29 mouse cellular contexts compared by ENCODE assay signal in the genomic region with DNA sequence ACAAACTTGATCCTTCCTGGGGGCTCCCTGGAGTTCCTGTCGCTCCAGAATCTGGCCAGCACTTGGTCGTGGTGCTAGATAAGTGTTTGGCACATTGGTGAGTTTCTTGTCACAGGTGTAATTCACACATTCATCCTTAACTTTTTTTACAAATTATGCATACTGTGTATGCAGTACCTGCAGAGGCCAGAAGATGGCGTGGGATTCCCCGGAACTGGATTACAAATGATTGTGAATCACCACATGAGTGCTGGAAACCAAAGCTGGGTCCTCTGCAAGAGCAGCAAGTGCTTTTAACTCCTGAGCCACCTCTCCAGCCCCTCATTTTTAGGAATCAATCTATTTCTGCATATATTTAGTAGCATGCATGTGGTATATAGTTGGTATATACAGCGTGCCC. TPM values are rescaled to one million over a fixed set of nuclear protein-coding genes. Genes with fewer than 3 reads are reported as not detected.
DNase-seq lines count a peak whose midpoint lies in the region; ATAC-seq and TF ChIP-seq lines count a peak whose summit lies in the region.
"Had no signal": no experiment of that assay in that cellular context is flagged by ENCODE, and none has a peak within 500 bp of the region (broad histone marks: within the 10 kb centered on the region; RNA-seq: fewer than 3 reads in every experiment).

No protein-coding gene starts in this region.

- TF ChIP-seq POLR2A in kidney, adult 2 months (IDR thresholded peaks at IDR 0.05; ENCODE audit: low read depth, low read length): no peak

- H3K36me3 ChIP-seq in forebrain, postnatal 0 days (ENCODE audit: insufficient read depth): no peaks in the 10 kb centered on the region
- no peaks in the 10 kb centered on the region for H3K36me3 ChIP-seq in forebrain, embryonic 14.5 days (ENCODE audit: control insufficient read depth, insufficient read depth, low read length)
- no peaks in the 10 kb centered on the region; the same call in 1 of the 2 replicates for H3K36me3 ChIP-seq in kidney, adult 2 months (ENCODE audit: control insufficient read depth, insufficient read depth, low read length)
- no peaks in the 10 kb centered on the region for H3K36me3 ChIP-seq in lung, postnatal 0 days (ENCODE audit: insufficient read depth, low read length)
- H3K36me3 ChIP-seq: embryonic facial prominence, embryonic 13.5 days; forebrain, embryonic 15.5 days; limb, embryonic 13.5 days; midbrain, embryonic 10.5 days had no signal

- no peak for DNase-seq in forebrain, postnatal 0 days
- DNase-seq in forebrain, embryonic 14.5 days (ENCODE audit: low spot score): no peak
- no peak for DNase-seq in kidney, adult 2 months
- no peak for DNase-seq in kidney, adult 8-10 months
- DNase-seq in lung, postnatal 0 days (ENCODE audit: low spot score): no peak
- no peak for DNase-seq in lung, postnatal 10 days
- no peak for DNase-seq in spleen, postnatal 4 days (ENCODE audit: low spot score in 2 of 2)
- DNase-seq: adrenal gland, postnatal 10 days; cerebellum, adult 11 months; cerebellum, postnatal 10 days; heart, postnatal 4 days; kidney, adult 18-20 months; kidney, postnatal 36 days; layer of hippocampus, adult 9-11 months; lung, postnatal 4 days; retina, postnatal 1 day; thymus, postnatal 36 days had no signal

- no peak for ATAC-seq in forebrain, postnatal 0 days
- no peak for ATAC-seq in forebrain, embryonic 14.5 days
- ATAC-seq in lung, postnatal 0 days: no peak
- ATAC-seq in activated CD4-positive, CD25-positive, alpha-beta regulatory T cell, adult 4 months: no peak
- ATAC-seq: forebrain, embryonic 15.5 days; hindbrain, embryonic 16.5 days had no signal

- H3K4me3 ChIP-seq in forebrain, postnatal 0 days (ENCODE audit: low read depth, low read length): no peak overlapping the region
- no peak overlapping the region for H3K4me3 ChIP-seq in forebrain, embryonic 14.5 days (ENCODE audit: low read depth, low read length)
- H3K4me3 ChIP-seq in kidney, adult 2 months (ENCODE audit: insufficient read depth, low read depth, low read length): no peak overlapping the region
- no peak overlapping the region for H3K4me3 ChIP-seq in lung, postnatal 0 days (ENCODE audit: low read depth, low read length)
- H3K4me3 ChIP-seq: embryonic facial prominence, embryonic 13.5 days; forebrain, embryonic 15.5 days; heart, embryonic 12.5 days; limb, embryonic 13.5 days; midbrain, embryonic 10.5 days had no signal

- no peaks in the 10 kb centered on the region for H3K27me3 ChIP-seq in forebrain, postnatal 0 days (ENCODE audit: insufficient read depth, low read length)
- no peaks in the 10 kb centered on the region for H3K27me3 ChIP-seq in forebrain, embryonic 14.5 days (replicated peaks; ENCODE audit: control insufficient read depth, insufficient read depth, low read length)
- no peaks in the 10 kb centered on the region for H3K27me3 ChIP-seq in kidney, adult 2 months (replicated peaks; ENCODE audit: control insufficient read depth, insufficient read depth, low read length)
- H3K27me3 ChIP-seq in lung, postnatal 0 days (replicated peaks; ENCODE audit: insufficient read depth, low read length): no peaks in the 10 kb centered on the region
- H3K27me3 ChIP-seq: embryonic facial prominence, embryonic 13.5 days; forebrain, embryonic 15.5 days; heart, embryonic 12.5 days; limb, embryonic 13.5 days had no signal

- no peaks in the 10 kb centered on the region for H3K4me1 ChIP-seq in forebrain, postnatal 0 days (ENCODE audit: insufficient read depth)
- no peaks in the 10 kb centered on the region for H3K4me1 ChIP-seq in forebrain, embryonic 14.5 days (ENCODE audit: control insufficient read depth, insufficient read depth, low read length)
- peaks cover 9% of the 10 kb centered on the region; the same call in 1 of the 2 replicates for H3K4me1 ChIP-seq in kidney, adult 2 months (ENCODE audit: control insufficient read depth, insufficient read depth, low read length)
- 0 out of 2 replicates have a peak, but pooled peaks cover 7% of the 10 kb centered on the region for H3K4me1 ChIP-seq in lung, postnatal 0 days (ENCODE audit: insufficient read depth, low read depth, low read length)
- H3K4me1 ChIP-seq: forebrain, embryonic 15.5 days had no signal

- no peak for TF ChIP-seq EP300 in lung, postnatal 0 days (IDR thresholded peaks at IDR 0.05)

- H3K9me3 ChIP-seq in forebrain, postnatal 0 days (ENCODE audit: low read length): no peaks in the 10 kb centered on the region
- no peaks in the 10 kb centered on the region for H3K9me3 ChIP-seq in forebrain, embryonic 14.5 days (replicated peaks; ENCODE audit: control insufficient read depth, low read length)
- H3K9me3 ChIP-seq in lung, postnatal 0 days (ENCODE audit: low read length): no peaks in the 10 kb centered on the region
- H3K9me3 ChIP-seq: embryonic facial prominence, embryonic 13.5 days; forebrain, embryonic 15.5 days had no signal

- no peak overlapping the region for H3K27ac ChIP-seq in forebrain, postnatal 0 days (ENCODE audit: low read depth, low read length)
- no peak overlapping the region for H3K27ac ChIP-seq in forebrain, embryonic 14.5 days (ENCODE audit: low read depth, low read length)
- no peak overlapping the region for H3K27ac ChIP-seq in kidney, adult 2 months (ENCODE audit: insufficient read depth, low read depth, low read length)
- H3K27ac ChIP-seq in lung, postnatal 0 days (ENCODE audit: low read length): no peak overlapping the region
- H3K27ac ChIP-seq: embryonic facial prominence, embryonic 13.5 days; forebrain, embryonic 15.5 days; limb, embryonic 13.5 days; midbrain, embryonic 10.5 days had no signal

- no peak overlapping the region for H3K4me2 ChIP-seq in forebrain, postnatal 0 days (ENCODE audit: low read depth)
- no peak overlapping the region for H3K4me2 ChIP-seq in forebrain, embryonic 14.5 days (ENCODE audit: low read length)
- H3K4me2 ChIP-seq in lung, postnatal 0 days (replicated peaks; ENCODE audit: low read depth, low read length): no peak overlapping the region
- H3K4me2 ChIP-seq: embryonic facial prominence, embryonic 13.5 days; forebrain, embryonic 15.5 days; heart, embryonic 12.5 days; limb, embryonic 13.5 days had no signal

- no peak overlapping the region for H3K9ac ChIP-seq in forebrain, postnatal 0 days
- no peak overlapping the region for H3K9ac ChIP-seq in forebrain, embryonic 14.5 days (ENCODE audit: low read length)
- H3K9ac ChIP-seq in lung, postnatal 0 days (replicated peaks; ENCODE audit: low read depth): no peak overlapping the region
- H3K9ac ChIP-seq: embryonic facial prominence, embryonic 13.5 days; forebrain, embryonic 15.5 days; heart, embryonic 12.5 days; limb, embryonic 13.5 days had no signal

- 0 out of 2 replicates have a peak, but pooled peaks have one; percentile 5 for TF ChIP-seq CTCF in forebrain, postnatal 0 days (IDR thresholded peaks at IDR 0.05; ENCODE audit: low read depth)
- 0 out of 2 replicates have a peak, but pooled peaks have one; percentile 13 for TF ChIP-seq CTCF in kidney, adult 2 months (conservative IDR thresholded peaks at IDR 0.05; ENCODE audit: insufficient read depth, insufficient read length, low read depth, low read length)
- peak; percentile 32 for TF ChIP-seq CTCF in lung, postnatal 0 days (IDR thresholded peaks at IDR 0.05)

- WGBS in forebrain, postnatal 0 days: 75% methylated on average over 5 of the region's 5 CpGs
- 77% methylated on average over 5 of the region's 5 CpGs for WGBS in forebrain, embryonic 14.5 days
- WGBS in kidney, adult 2 months: 83% methylated on average over 5 of the region's 5 CpGs
- WGBS in lung, postnatal 0 days: 69% methylated on average over 5 of the region's 5 CpGs

RNA-seq across cellular contexts. Expression of a gene that starts 15.0 kb away (rescaled TPM):
- total RNA-seq in forebrain, postnatal 0 days (2014; rRNA removed): 4.1 and 5.5 TPM in 2 replicates
- 3.3 and 4.6 TPM in 2 replicates for polyA plus RNA-seq in forebrain, postnatal 0 days (2015; fragmentation: Nextera tagmentation; extraction: Ambion mirVana)
- 2.2 and 2.4 TPM in 2 replicates for polyA plus RNA-seq in forebrain, embryonic 14.5 days (2014; fragmentation: Nextera tagmentation; extraction: Ambion mirVana)
- polyA plus RNA-seq in kidney, adult 2 months (2012; rRNA removed): 35.0 and 36.4 TPM in 2 replicates
- 17.8 and 21.3 TPM in 2 replicates for polyA plus RNA-seq in lung, postnatal 0 days (2015; fragmentation: Nextera tagmentation; extraction: Ambion mirVana)
- polyA plus RNA-seq in activated CD4-positive, CD25-positive, alpha-beta regulatory T cell, adult 4 months (2017; shearing (Covaris generic)): 10 to 100 TPM in 1 of 2 experiments, 1 to 10 TPM in 1; 8.7 to 14.9 TPM

RNA-seq across cellular contexts. Expression of a gene that starts 25.2 kb away (rescaled TPM):
- not detected in 2 replicates for total RNA-seq in forebrain, postnatal 0 days (2014; rRNA removed)
- polyA plus RNA-seq in forebrain, postnatal 0 days (2015; fragmentation: Nextera tagmentation; extraction: Ambion mirVana): not detected in 2 replicates
- polyA plus RNA-seq in forebrain, embryonic 14.5 days (2014; fragmentation: Nextera tagmentation; extraction: Ambion mirVana): not detected in 2 replicates
- 0.29 and 1.0 TPM in 2 replicates for polyA plus RNA-seq in kidney, adult 2 months (2012; rRNA removed)
- polyA plus RNA-seq in lung, postnatal 0 days (2015; fragmentation: Nextera tagmentation; extraction: Ambion mirVana): 22.6 and 25.4 TPM in 2 replicates
- not detected for polyA plus RNA-seq in activated CD4-positive, CD25-positive, alpha-beta regulatory T cell, adult 4 months (2017; shearing (Covaris generic))
- total RNA-seq: adrenal gland, postnatal 10 days; gastrocnemius, postnatal 4 days; heart, postnatal 4 days; left cerebral cortex, postnatal 14 days; monocyte, adult 5-6 weeks had no signal
- polyA plus RNA-seq: embryonic facial prominence, embryonic 13.5 days; forebrain, embryonic 15.5 days; heart, embryonic 12.5 days; hindbrain, embryonic 16.5 days; liver, embryonic 16.5 days; neural tube, embryonic 11.5 days had no signal

RNA-seq across cellular contexts. Expression of a gene that starts 57.3 kb away (rescaled TPM):
- 1.8 TPM in 1 of 2 replicates, not detected in the other for total RNA-seq in forebrain, postnatal 0 days (2014; rRNA removed)
- polyA plus RNA-seq in forebrain, postnatal 0 days (2015; fragmentation: Nextera tagmentation; extraction: Ambion mirVana): 0.45 and 0.60 TPM in 2 replicates
- 0.42 and 0.62 TPM in 2 replicates for polyA plus RNA-seq in forebrain, embryonic 14.5 days (2014; fragmentation: Nextera tagmentation; extraction: Ambion mirVana)
- 7.0 and 9.0 TPM in 2 replicates for polyA plus RNA-seq in kidney, adult 2 months (2012; rRNA removed)
- polyA plus RNA-seq in lung, postnatal 0 days (2015; fragmentation: Nextera tagmentation; extraction: Ambion mirVana): 0.94 and 1.9 TPM in 2 replicates
- polyA plus RNA-seq in activated CD4-positive, CD25-positive, alpha-beta regulatory T cell, adult 4 months (2017; shearing (Covaris generic)): not detected
- total RNA-seq: monocyte, adult 5-6 weeks had no signal

RNA-seq across cellular contexts. Expression of a gene that starts 57.6 kb away (rescaled TPM):
- 4.9 and 5.2 TPM in 2 replicates for total RNA-seq in forebrain, postnatal 0 days (2014; rRNA removed)
- 0.76 and 0.97 TPM in 2 replicates for polyA plus RNA-seq in forebrain, postnatal 0 days (2015; fragmentation: Nextera tagmentation; extraction: Ambion mirVana)
- 4.7 and 4.8 TPM in 2 replicates for polyA plus RNA-seq in forebrain, embryonic 14.5 days (2014; fragmentation: Nextera tagmentation; extraction: Ambion mirVana)
- polyA plus RNA-seq in kidney, adult 2 months (2012; rRNA removed): 1.1 and 2.1 TPM in 2 replicates
- 0.18 and 0.42 TPM in 2 replicates for polyA plus RNA-seq in lung, postnatal 0 days (2015; fragmentation: Nextera tagmentation; extraction: Ambion mirVana)
- polyA plus RNA-seq in activated CD4-positive, CD25-positive, alpha-beta regulatory T cell, adult 4 months (2017; shearing (Covaris generic)): not detected
- total RNA-seq: monocyte, adult 5-6 weeks had no signal
- polyA plus RNA-seq: liver, embryonic 16.5 days had no signal

Comparison
In these comparisons a context has a peak if more than half of its experiments do, and no peak if none do; other contexts are left out.
1. RNA of a gene that starts 25.2 kb away (polyA plus RNA-seq): 22.6 to 25.4 TPM in lung, postnatal 0 days; 0.29 to 1.0 TPM in kidney, adult 2 months, not detected in forebrain, postnatal 0 days, not detected in forebrain, embryonic 14.5 days and not detected in activated CD4-positive, CD25-positive, alpha-beta regulatory T cell, adult 4 months; every median in the first group is over 10 times any median in the second.
2. Peak in every context shown above with its lines, with median percentiles within 50 percentile points of each other: CTCF ChIP-seq.